Mouse (Mus musculus) brain, embryonic 14.5 days (tissue): ENCODE measurements around the gene Ier5.

Experiments
- CTCF ChIP-seq: fragments of 200-500 bp; IDR thresholded peaks from 2 replicates; pipeline ENCODE4 v1.5.1; 2012; ENCODE audit warnings: inconsistent platforms, mild to moderate bottlenecking, moderate library complexity, borderline replicate concordance; ENCODE audit not compliant: insufficient read depth, insufficient read length; ENCODE audit errors: extremely low read depth
- POLR2A ChIP-seq: fragments of 200-500 bp; IDR thresholded peaks from 2 replicates; pipeline ENCODE4 v1.6.1; 2012; ENCODE audit warnings: mild to moderate bottlenecking, inconsistent platforms, borderline replicate concordance; ENCODE audit not compliant: poor library complexity, insufficient read depth, insufficient read length, severe bottlenecking; ENCODE audit errors: extremely low read depth

DNA sequence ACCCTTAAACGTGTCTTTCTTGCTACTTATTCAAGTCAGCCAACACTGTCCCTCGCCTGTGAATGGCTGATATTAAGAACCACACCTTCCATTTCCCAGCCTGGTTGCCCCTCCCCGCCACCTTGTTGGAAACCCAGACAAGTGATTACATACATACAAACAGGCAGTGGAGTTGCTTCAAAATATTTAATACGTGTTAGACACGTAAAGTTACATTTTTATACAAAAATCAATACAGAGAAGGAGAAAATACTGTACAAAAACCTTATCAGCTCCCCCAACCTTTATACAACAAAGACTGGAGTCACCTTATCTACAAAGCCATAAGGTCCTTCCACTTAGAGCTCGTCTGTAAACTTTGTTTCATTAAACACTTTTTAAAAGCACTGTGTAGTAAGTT lies 2.1 kb downstream of the Ier5 start:
- TF ChIP-seq CTCF, result no peak
- TF ChIP-seq POLR2A, result no peak
